Mouse (Mus musculus) heart, embryonic 11.5 days (tissue): ENCODE results near the gene Arsa. TPM values are rescaled to one million over a fixed set of nuclear protein-coding genes. Genes with fewer than 3 reads are reported as not detected.

Experiments used
- ATAC-seq: fragments of 200-750 bp; cut with Nextera tagmentation; replicated peaks from 2 replicates; pipeline ENCODE4 v1.8.0; 2017; ENCODE audit warnings: moderate library complexity; ENCODE audit not compliant: insufficient number of reproducible peaks, low FRiP score, low TSS enrichment
- H3K27ac ChIP-seq: fragments of 300-500 bp; sonication (generic); 2 replicates; pipeline ENCODE4 v1.5.1; 2014; ENCODE audit warnings: mild to moderate bottlenecking, low read depth, low read length
- H3K27me3 ChIP-seq: fragments of 300-500 bp; sonication (generic); 2 replicates; pipeline ENCODE4 v1.6.1; 2014; ENCODE audit warnings: mild to moderate bottlenecking, low read length, mixed read lengths; ENCODE audit not compliant: control insufficient read depth, insufficient read depth
- H3K36me3 ChIP-seq: fragments of 300-500 bp; sonication (generic); 2 replicates; pipeline ENCODE4 v1.6.1; 2014; ENCODE audit warnings: mild to moderate bottlenecking, low read length, moderate library complexity, mixed read lengths; ENCODE audit not compliant: control insufficient read depth, insufficient read depth
- H3K4me1 ChIP-seq: fragments of 300-500 bp; sonication (generic); 2 replicates; pipeline ENCODE4 v1.6.1; 2014; ENCODE audit warnings: low read length; ENCODE audit not compliant: control insufficient read depth, insufficient read depth
- H3K4me2 ChIP-seq: fragments of 300-500 bp; sonication (generic); 2 replicates; pipeline ENCODE4 v1.6.1; 2014; ENCODE audit warnings: mild to moderate bottlenecking, moderate library complexity
- H3K4me3 ChIP-seq: fragments of 300-500 bp; sonication (generic); 2 replicates; pipeline ENCODE4 v1.5.1; 2014; ENCODE audit warnings: low read depth, low read length
- H3K9ac ChIP-seq: fragments of 300-500 bp; sonication (generic); 2 replicates; pipeline ENCODE4 v1.6.1; 2014; ENCODE audit warnings: mild to moderate bottlenecking, low read depth, low read length, moderate library complexity
- H3K9me3 ChIP-seq: fragments of 300-500 bp; sonication (generic); replicated peaks from 2 replicates; pipeline ENCODE4 v1.6.1; 2016; ENCODE audit warnings: low read length; ENCODE audit not compliant: control insufficient read depth
- WGBS: fragments of 180-500 bp; shearing (Covaris S2); extraction: QIAGEN DNeasy Blood & Tissue Kit; methylation state at CpG from one replicate; pipeline ENCODE4 v1.1.7; 2014; ENCODE audit not compliant: insufficient replicate concordance; 5-methylcytosine and 5-hydroxymethylcytosine counted together
- polyA plus RNA-seq: library from polyadenylated mRNA; unstranded; fragments of >200 nt; fragmentation: Nextera tagmentation; extraction: Ambion mirVana; gene quantifications from 2 replicates; pipeline ENCODE4 v1.2.1, GENCODE M21; 2014

The Arsa gene
- polyA plus RNA-seq: 9.4 TPM in 2 replicates

DNA sequence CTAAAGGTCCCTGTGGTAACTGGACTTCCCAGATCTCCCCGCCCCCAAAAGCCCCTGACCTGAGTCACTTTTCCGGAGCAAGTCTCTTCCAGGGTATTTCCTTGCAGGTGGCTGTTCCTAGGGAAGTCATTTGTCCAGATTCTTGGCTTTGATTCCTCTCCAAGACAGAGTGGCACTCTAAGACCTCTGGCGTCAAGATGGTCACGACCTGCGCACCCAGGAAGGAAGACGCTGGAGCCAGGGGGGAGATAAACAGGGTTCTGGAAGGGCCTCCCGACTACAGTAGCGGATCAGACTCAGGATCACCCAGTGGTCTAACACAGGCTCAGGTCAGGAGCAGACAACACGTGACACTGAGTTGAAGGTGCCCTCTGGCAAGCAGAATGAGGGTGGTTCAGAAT is at the start of gene Arsa:
Arsa (minus strand) TSS at position 335 of the 401 bp plus-strand sequence.
- ATAC-seq: no peak
- peak within 1 kb of the TSS; percentile 95 for H3K4me2 ChIP-seq
- WGBS: 25% methylated on average over 9 of the region's 9 CpGs
- peak within 1 kb of the TSS; percentile 59 for H3K4me3 ChIP-seq
- H3K27ac ChIP-seq: peak within 1 kb of the TSS; percentile 69
- H3K9me3 ChIP-seq: no peaks in the 10 kb centered on the region
- peaks cover 9% of the 10 kb centered on the region for H3K4me1 ChIP-seq
- no peaks in the 10 kb centered on the region for H3K36me3 ChIP-seq
- H3K27me3 ChIP-seq: no peaks in the 10 kb centered on the region
- H3K9ac ChIP-seq: peak within 1 kb of the TSS; percentile 74

DNA sequence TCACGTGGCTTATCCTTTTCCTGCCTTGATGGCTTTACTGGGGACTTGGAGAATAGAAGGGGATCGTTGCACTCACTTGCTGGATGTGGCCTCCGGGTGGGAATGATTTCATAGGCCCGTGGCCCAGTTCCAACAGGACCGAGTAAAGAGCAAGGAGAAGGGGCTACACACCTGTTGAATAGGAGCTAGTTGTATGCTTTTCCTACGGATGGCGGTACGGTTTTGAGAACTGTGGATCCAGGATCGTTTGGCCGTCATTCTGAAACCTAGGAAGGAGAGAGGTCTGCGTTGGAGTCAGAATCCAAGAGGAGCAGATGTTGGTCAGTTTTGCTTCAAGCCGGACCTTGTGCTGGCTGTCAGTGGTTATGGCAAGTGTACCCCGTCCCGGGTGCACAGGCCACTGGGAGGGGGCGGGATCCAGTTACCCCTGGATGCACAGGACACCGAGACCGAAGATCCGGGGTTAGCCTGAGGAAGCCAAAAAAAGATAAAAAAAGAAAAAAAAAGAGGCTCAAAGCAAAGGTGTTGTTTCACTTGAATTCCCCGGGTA is 49.6 kb upstream of the Arsa start:
- WGBS: 85% methylated on average over 19 of the region's 19 CpGs
- no peaks in the 10 kb centered on the region for H3K9me3 ChIP-seq
- no peaks in the 10 kb centered on the region for H3K36me3 ChIP-seq
- H3K27me3 ChIP-seq: peaks cover 42% of the 10 kb centered on the region
- no peak for ATAC-seq
- no peaks in the 10 kb centered on the region for H3K4me1 ChIP-seq
- H3K4me3 ChIP-seq: no peak overlapping the region
- H3K9ac ChIP-seq: no peak overlapping the region
- no peak overlapping the region for H3K4me2 ChIP-seq
- H3K27ac ChIP-seq: no peak overlapping the region

DNA sequence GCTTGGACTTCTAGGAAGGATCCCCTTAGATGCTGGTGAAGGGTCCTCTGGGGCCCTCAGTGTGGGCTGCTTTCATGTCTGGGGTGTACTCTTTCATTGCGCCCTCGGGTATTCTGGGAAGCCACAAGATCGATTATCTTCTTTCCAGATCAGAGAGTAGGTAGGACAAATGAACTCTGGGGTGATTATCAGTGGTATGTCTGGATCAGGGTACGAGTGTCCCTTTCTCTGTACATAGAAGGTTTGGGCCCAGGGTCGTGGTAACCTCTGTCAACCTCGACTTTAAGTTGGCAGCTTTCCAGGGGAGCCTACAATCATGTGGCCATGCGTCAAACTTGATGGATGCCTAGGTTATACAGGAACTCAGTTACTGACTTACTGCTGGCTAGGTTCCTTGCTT is 48.7 kb upstream of the Arsa start:
- WGBS: 64% methylated on average over 7 of the region's 7 CpGs
- ATAC-seq: no peak
- no peaks in the 10 kb centered on the region for H3K4me1 ChIP-seq
- H3K27me3 ChIP-seq: peaks cover 40% of the 10 kb centered on the region
- no peak overlapping the region for H3K27ac ChIP-seq
- H3K9ac ChIP-seq: no peak overlapping the region
- no peak overlapping the region for H3K4me2 ChIP-seq
- H3K9me3 ChIP-seq: no peaks in the 10 kb centered on the region
- no peak overlapping the region for H3K4me3 ChIP-seq
- no peaks in the 10 kb centered on the region for H3K36me3 ChIP-seq

DNA sequence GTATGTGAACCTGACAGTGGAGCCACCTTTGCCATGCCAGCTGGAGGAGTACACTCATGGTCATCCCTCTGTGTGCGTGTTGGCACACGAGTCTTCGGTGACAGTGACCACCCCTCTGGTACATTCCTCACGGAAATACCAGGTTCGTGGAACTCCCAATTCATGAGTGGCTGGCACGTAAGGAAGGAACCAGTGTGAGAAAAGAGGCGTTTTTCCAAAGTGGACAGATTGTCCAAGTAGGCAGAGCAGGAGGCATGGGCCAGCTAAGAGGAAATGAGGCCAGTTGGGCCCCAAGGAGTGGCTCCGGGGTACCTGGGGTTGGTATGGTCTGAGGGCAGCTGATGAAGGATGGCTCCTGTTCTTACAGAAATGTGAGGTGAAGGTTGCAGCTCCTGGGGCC is 48.2 kb upstream of the Arsa start:
- no peak overlapping the region for H3K4me3 ChIP-seq
- no peak overlapping the region for H3K4me2 ChIP-seq
- H3K4me1 ChIP-seq: no peaks in the 10 kb centered on the region
- H3K27me3 ChIP-seq: peaks cover 39% of the 10 kb centered on the region
- WGBS: 84% methylated on average over 8 of the region's 8 CpGs
- no peak for ATAC-seq
- no peaks in the 10 kb centered on the region for H3K9me3 ChIP-seq
- no peak overlapping the region for H3K27ac ChIP-seq
- no peaks in the 10 kb centered on the region for H3K36me3 ChIP-seq
- no peak overlapping the region for H3K9ac ChIP-seq

DNA sequence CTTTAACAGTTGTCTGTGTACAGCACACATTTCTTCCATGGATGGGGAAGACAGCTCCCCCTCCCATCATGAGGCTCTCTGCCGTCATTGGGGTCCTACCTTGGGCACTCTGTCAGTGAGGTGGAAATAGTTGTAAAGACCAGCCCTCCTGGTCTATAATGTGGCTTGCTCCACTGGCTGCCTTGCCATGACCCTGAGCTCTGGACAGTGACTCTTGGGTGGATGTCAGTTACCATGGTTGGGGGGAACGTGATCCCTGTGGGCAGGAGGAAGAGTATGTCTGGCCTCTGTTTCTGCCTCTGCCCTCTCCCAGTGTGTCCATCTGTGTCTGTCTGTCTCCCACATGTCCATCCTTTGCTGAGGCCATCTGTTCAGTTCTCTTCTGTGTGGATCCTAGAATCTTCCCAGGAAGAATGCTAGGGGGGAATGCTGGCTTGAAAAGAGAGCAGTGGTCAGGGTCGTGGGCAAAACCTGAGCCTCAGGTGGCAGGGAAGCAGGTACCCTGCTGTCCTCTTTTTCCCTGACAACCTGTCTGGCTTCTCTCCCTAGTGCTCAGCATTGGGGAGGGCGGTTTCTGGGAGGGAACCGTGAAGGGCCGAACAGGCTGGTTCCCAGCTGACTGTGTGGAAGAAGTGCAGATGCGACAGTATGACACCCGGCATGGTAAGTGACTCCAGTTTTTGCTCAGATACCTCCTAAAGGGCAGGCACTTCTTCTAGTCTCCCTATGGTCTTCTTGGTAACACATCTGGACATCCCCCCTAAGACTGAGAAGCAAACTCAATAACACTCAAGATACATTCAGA is 47.6 kb upstream of the Arsa start:
- Histone ChIP-seq H3K27ac (no peak overlapping the region), H3K4me1 (no peaks in the 10 kb centered on the region), H3K9me3 (no peaks in the 10 kb centered on the region), H3K36me3 (no peaks in the 10 kb centered on the region), H3K4me2 (peak overlapping the region; percentile 87), H3K9ac (no peak overlapping the region), H3K4me3 (peak overlapping the region; percentile 56; the same call in 1 of the 2 replicates), H3K27me3 (peaks cover 39% of the 10 kb centered on the region)
- no peak for ATAC-seq
- WGBS: 62% methylated on average over 8 of the region's 8 CpGs

DNA sequence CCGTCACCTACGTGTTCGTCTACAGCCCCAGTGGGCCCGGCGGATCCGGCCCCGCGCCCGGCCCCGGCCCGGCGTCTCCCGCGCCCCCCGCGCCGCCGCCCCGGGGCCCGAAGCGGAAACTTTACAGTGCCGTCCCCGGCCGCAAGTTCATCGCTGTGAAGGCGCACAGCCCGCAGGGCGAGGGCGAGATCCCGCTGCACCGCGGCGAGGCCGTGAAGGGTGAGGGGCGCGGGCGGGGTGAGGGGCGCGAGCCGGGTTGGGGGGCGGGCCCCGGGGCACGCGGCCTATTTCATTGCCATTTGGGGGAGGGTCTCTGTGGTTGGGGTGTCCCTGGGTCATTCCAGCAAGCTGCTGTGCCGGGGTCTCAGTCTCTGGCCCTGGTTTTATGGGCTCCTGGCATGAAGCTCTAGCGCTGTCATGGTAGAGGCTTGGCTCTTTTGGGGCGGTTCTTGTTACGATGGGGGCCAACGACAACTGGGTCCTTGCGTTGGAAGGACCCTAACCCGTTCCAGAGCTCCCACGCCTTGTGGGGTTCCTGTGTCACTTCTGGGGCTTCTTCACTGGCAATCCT is 46.9 kb upstream of the Arsa start:
- WGBS: 22% methylated on average over 48 of the region's 52 CpGs

DNA sequence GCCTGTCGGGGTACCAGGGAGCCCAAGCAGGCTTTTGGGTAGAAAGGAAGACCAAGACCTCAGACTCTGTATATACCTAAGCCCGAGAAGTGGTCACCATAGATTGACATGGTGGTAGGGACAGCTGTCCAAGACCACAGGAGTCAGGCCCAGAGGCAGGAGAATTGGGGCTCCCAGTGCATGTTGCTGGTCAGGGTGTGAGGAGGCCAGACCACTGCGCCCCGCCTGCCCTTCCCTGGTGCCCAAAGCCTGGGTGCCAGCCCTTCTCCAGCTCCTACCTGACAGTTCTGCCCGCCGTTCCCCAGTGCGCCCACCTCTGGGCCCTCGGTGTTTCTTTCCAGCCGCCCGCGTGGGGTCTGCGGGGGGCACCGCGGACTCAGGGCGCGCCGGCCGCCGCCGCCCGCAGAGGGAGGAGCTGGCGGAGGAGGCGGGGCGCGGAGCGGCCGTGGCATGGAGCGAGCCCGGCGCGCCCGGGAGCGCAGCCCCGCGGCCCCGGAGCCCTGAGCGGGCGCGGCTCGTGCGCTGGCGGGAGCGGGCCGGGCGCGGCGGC is 46.1 kb upstream of the Arsa start:
- peak; percentile 43; the same call in 1 of the 2 replicates for ATAC-seq
- peaks cover 39% of the 10 kb centered on the region for H3K27me3 ChIP-seq
- no peak overlapping the region for H3K9ac ChIP-seq
- H3K4me2 ChIP-seq: peak overlapping the region; percentile 87
- H3K9me3 ChIP-seq: no peaks in the 10 kb centered on the region
- H3K4me3 ChIP-seq: peak overlapping the region; percentile 56
- H3K36me3 ChIP-seq: no peaks in the 10 kb centered on the region
- no peak overlapping the region for H3K27ac ChIP-seq
- WGBS: 9% methylated on average over 28 of the region's 47 CpGs
- no peaks in the 10 kb centered on the region for H3K4me1 ChIP-seq

More for the DNA sequence above, 46.9 kb upstream of the Arsa start:
- no peak for ATAC-seq
- Histone ChIP-seq H3K36me3 (no peaks in the 10 kb centered on the region), H3K27me3 (peaks cover 39% of the 10 kb centered on the region), H3K27ac (no peak overlapping the region), H3K9ac (no peak overlapping the region), H3K4me3 (peak overlapping the region; percentile 56), H3K4me2 (peak overlapping the region; percentile 87), H3K9me3 (no peaks in the 10 kb centered on the region), H3K4me1 (no peaks in the 10 kb centered on the region)

DNA sequence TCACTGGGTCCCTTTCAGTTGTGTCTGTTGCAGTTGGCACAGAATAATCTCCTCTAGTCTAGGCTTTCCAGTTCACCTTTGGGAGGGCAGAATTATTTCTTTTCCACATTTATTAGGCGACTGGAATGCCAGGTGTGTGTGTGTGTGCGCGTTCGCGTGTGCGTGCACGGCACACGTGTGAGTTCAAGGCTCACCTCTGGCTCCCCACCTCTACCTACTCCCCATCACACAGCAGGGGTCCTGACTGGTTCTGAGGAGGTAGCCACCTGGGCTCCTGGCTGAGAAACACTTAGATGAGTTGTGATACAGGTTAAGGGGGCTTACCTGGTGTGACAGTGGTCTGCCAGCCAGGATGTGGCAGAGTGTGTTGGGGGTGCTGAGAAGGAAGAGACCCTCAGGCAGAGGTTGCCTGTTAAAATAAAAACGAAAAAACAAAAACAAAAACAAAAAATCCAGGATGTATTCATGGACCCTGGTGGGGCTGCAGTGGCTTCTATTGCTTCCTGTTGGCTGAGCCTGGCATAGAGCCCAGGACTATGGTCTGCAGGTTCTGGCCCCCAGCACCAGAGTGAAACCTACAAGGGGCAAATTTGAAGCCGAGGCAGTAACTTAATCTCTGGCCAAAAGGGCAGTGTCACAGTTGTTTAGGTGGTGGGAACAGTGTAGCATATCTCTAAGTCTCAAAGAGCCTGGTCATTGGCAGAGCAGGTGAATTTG is 45.5 kb upstream of the Arsa start:
- Histone ChIP-seq H3K4me2 (peak overlapping the region; percentile 87), H3K4me3 (peak overlapping the region; percentile 56; the same call in 1 of the 2 replicates), H3K9me3 (no peaks in the 10 kb centered on the region), H3K9ac (no peak overlapping the region), H3K36me3 (no peaks in the 10 kb centered on the region), H3K27ac (no peak overlapping the region), H3K27me3 (peaks cover 39% of the 10 kb centered on the region), H3K4me1 (no peaks in the 10 kb centered on the region)
- WGBS: 81% methylated on average over 10 of the region's 10 CpGs
- ATAC-seq: 0 out of 2 replicates have a peak, but pooled peaks have one; percentile 8
